Comparison of ENCODE assay signal across 13 mouse cellular contexts in the genomic region with DNA sequence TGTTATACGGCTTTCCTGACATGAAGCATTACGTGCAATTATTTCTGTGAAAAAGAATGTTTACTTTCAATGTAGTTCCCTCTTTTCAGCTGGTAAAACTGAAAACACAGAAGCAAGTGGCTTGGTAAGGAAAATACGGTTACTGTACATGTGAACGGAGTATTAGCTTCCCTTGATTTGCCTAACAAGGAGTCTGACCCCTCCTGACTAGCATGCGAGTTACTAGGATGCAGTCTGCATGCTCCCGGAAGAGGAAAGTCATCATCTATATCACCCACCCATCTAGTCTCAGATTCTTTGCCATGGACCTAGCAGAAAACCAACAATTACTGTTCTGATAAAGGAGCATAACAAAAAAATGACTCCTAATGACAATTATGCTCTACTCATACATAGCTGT.
"Had no signal": no experiment of that assay in that cellular context is flagged by ENCODE, and none has a peak within 500 bp of the region (broad histone marks: within the 10 kb centered on the region; RNA-seq: fewer than 3 reads in every experiment).

No protein-coding gene starts in this region.

- ATAC-seq: intestine, embryonic 16.5 days; lung, postnatal 0 days had no signal

- H3K9ac ChIP-seq: kidney, embryonic 15.5 days; liver, embryonic 15.5 days had no signal

- H3K36me3 ChIP-seq: kidney, embryonic 15.5 days; limb, embryonic 10.5 days; liver, embryonic 15.5 days had no signal

- H3K27me3 ChIP-seq: kidney, embryonic 15.5 days; liver, embryonic 15.5 days had no signal

- H3K4me2 ChIP-seq: kidney, embryonic 15.5 days; liver, embryonic 11.5 days; liver, embryonic 15.5 days had no signal

- H3K4me3 ChIP-seq: kidney, embryonic 15.5 days; left cerebral cortex, adult 2 months; limb, embryonic 10.5 days; liver, embryonic 15.5 days had no signal

- DNase-seq: kidney, adult 2 months; kidney, postnatal 14 days; lung, adult 2 months; lung, postnatal 36 days; thymus, postnatal 4 days had no signal

- H3K9me3 ChIP-seq: kidney, embryonic 15.5 days; limb, embryonic 10.5 days; liver, embryonic 15.5 days had no signal

- H3K4me1 ChIP-seq: liver, embryonic 15.5 days had no signal

- H3K27ac ChIP-seq: left cerebral cortex, adult 2 months; limb, embryonic 10.5 days; liver, embryonic 15.5 days; stomach, postnatal 0 days had no signal
